Mouse (Mus musculus) bone marrow, adult 2 months (tissue): ENCODE measurements around the gene Pnck.

Experiments used
- CTCF ChIP-seq: fragments of 200-500 bp; IDR thresholded peaks from 2 replicates; pipeline ENCODE4 v1.5.1; 2011; ENCODE audit warnings: low read length, control low read depth; ENCODE audit not compliant: control insufficient read depth, insufficient read depth
- POLR2A ChIP-seq: fragments of 200-500 bp; IDR thresholded peaks from 2 replicates; pipeline ENCODE4 v1.6.1; 2011; ENCODE audit warnings: low read depth, mild to moderate bottlenecking, control low read depth, low read length, borderline replicate concordance; ENCODE audit not compliant: control insufficient read depth

GRCm38 (mm10) chrX:73660284-73660665, 358 bp upstream of the Pnck start:
- no peak for TF ChIP-seq POLR2A
- no peak for TF ChIP-seq CTCF
